Mouse (Mus musculus) B cell, adult 2 months (primary cell): ENCODE data around the gene Fgd5.
A peak's percentile ranks its signal among the peaks of the same experiment; 100 is the strongest.

ENCODE experiments used
- DNase-seq, 2 experiments: peaks; one replicate each; pipeline ENCODE4 v3.0.0; 2022

The Fgd5 gene

DNA sequence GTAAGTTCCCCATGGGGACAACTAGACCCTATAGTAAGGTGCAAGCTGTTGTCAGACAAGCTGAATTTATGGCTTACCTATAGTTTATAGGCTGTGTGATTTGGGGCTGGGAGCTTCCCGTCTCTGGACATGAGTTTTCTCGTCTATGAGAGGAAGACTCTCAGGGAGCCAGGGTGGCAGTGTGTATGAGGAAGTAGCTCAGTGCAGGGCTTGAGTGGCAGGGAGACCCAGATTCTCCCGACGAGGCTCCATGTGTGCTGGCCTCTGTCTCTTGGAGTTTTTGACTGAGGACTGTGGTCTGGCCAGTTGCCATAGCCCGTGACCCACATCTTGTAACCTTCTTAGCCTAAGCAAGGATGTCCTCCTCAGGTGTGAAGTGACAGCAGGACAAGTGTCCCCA, 33.7 kb downstream of the Fgd5 start:
- DNase-seq, result no peak

DNA sequence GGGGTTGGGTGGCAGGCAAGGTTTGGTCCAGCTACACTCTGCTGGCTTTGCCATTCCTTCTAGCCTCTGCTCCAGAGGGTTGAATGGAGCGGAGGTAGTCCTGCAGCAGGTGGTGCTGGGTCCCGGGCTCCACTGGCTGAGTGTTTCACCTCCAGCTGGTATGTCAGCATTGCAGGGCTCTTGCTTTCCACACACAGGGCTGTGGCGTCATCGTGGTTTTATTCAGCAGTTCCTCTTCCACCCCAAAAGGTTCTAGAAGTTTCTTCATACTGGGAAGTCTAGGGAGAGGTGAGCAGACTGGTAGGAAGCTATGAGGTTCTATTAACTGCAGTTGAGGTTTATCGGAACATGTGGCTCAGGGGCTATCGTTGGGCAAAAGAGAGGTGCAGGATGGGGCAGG, 34.4 kb downstream of the Fgd5 start:
- DNase-seq, result no peak

DNA sequence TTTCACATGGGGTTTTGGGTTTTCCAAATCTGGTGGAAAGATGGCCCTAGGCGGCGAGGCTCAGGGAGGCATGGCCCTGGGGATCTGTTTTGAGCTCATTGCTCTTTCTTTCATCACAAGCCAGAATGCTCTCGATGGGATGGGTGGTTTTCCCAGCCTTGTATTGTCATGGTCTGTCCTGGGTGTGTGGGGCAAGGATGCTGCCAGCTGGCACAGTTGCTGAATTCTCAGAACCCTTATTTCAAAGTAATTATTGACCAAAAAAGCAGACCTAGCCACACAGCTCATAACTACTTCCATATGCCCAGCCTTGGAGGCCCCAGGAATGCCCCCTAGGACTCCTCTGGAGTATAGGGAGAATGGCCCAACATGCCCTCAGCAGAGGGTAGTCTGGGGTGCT, 34.9 kb downstream of the Fgd5 start:
- no peak for DNase-seq

DNA sequence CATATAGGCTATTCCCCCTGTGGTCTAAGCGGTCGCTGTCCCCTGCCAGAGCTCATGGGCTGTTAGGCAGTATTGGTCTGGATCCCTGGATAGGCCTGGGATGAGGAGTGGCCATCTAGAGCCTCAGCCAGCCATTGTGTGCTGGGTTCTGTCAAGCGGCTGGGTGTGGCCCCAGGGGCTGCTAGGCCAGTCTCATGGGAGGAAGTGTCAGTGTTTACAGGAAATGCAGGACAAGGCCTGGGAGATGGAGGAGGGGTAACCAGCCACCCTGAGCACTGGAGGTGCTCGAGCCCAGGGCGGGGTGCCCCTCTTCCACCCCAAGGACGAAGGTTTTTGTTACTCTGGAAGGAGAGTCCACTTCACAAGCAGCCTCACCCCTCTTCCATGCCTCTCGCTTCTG, 36.3 kb downstream of the Fgd5 start:
- DNase-seq, result no peak

DNA sequence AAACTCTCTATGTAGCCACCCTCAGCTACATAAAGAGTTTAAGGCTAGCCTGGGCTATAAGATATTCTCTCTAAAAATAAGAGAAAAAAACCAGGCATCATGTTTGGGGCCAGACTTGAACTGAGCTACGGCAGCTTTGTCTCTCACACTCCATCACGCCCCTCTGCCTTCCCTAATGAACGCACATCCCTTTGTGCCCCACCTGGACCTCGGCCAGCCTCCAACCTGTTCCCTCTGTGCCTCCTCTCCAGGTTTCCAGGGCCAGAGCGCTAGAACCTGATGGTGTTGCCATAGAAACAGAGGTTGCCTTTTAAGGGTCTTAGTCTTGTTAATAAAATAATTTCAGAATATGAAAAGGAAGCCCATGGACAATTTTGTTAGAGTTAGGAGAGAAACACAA, 37.2 kb downstream of the Fgd5 start:
- no peak for DNase-seq

DNA sequence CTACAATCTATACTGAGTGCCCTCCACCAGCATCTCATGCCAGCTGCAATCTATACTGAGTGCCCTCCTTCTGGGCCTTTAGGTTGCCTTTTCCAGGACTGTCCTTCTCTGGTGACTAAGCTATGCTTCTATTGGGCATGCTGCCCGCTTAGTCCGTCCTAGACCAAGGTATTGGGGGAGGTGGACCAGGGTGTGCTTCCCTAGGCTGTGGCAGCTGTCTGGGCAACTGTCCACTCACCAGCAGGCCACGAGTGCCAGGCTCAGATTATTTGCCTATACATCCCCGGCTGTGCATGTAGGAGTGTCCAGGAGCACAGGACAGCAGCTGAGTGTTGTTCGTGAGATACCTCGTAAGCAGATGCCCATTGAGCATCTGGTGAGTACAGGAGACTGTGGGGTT, 38.1 kb downstream of the Fgd5 start:
- no peak for DNase-seq

DNA sequence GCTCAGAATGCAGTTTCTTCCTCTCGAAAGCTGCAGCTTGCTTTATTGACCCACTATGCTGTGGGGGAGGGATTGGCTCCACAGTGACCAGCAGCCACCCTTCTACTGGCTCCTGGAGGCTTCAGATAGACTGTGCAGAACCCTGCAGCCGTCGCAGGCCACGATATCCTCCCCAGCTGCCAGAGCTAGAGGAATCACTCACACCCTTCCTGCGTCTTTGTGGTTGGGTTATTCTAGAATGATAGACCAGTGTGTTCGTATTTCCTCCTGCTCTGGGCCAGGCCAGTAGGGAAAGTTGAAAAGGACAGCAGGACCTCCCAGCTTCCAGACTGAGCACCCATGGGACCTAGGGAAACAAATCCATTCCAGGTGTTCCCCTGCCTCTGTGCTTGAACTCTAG, 39.7 kb downstream of the Fgd5 start:
- DNase-seq, result no peak

DNA sequence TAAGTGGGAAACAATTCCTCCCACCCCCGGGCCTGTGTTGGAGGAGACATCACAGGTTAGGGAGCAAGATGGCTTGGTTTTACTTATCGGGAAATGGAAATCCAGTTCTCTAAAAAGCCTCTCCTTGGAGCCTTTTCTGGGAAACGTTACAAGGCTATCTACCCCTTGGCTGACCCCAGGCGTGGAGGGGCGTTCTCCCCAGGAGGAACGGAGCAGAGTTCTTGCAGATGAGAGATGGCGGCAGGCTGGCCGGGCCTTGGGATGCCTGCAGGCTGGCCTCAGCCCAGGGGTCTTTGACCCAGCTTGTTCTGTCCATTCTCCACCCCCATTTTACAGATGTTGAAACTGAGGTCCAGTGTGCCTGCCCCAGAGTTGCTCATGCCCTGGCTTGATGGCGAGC, 42.4 kb downstream of the Fgd5 start:
- DNase-seq, result no peak

DNA sequence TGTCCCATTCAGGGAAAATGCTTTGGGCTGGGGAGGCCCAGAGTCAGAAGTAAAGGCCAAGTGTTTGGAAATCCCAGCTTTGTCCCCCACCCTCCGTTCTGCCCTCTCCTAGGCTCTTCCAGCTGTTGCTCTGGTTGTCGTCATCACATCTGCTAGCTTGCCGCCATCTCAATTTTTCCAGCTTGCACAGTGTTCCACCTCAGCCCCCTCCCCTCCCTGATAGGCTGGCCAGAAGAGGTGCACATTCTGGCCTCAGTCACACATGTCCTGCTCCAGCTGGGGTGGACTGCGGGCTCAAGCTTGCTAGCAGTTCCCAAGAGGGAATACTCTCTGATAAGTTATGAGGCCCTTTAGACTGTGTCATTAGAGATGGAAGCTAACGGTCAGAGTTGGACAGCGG, 42.8 kb downstream of the Fgd5 start:
- DNase-seq, result no peak

DNA sequence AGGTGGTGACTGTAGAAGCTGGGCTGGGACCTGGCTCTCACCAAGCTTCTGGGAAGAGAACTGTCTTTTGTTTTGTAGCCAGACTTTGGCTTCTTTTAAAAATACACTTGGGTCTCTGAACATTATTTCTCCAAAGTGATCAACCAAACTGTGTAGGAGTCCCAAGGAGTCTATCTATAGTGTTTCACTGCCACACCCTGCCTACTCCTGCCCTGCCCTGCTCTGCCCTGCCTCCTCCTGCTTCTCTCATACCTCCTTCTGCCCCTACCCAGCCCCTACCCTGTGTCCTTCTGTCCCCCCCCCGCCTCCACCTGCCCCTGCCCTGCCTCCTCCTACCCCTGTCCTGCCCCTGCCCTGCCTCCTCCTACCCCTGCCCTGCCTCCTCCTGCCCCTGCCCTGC, 46.6 kb downstream of the Fgd5 start:
- DNase-seq, result no peak

DNA sequence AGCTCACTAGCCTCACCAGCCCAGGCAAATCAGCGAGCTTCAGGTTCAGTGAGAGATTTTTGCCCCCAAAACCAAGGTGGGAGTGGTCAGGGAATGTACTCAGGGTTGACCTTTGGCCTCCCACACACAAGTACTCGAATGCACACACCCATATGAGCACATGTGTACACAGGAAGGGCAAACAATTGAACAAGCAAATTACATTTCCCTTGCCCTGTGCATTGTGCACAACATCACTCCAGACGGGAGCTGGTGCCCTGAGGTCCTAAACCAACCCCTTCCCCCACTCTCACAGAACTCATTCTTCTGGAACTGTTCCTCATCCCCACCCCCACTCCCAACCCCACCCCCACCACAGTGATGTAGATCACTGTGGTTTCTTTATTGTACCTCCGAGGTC, 48.7 kb downstream of the Fgd5 start:
- no peak for DNase-seq

DNA sequence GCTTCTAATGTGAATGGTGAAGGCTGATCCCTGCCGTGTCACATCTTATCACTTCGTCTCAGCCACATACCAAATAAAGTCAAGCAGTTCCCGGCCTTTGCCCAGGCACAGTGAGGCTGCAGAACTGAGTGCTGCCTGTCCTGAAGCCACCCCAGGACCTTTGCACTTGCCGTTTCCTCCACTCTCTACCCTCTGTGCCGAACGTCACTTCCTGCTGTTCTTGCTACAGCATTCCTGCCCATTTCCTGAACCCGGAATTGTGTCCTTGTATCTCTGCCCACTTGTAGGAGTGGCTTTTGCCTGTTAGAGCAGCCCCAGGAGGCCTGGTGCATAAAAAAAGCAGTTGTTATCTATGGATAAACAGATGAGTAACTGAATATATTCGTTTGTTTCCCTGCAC, 52.0 kb downstream of the Fgd5 start:
- DNase-seq, result no peak

DNA sequence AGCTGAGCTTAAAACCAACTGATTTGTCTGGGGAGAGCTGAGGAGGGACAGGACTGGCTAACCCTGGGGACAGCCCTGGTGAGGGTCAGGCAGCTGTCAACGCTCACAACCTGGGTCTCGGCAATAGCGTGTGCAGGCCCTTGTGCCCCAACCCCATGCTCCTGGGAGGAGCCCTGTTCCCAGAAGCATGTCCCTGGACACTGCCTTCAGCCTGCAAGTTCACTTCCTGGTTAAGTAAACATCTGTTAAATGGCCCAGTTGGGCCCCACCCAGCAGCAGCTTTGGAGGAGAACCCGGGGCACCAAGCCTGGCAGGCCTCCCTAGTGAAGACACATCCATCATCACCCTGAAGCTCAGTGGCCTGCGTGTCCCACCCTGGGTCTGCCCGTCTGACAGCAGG, 56.0 kb downstream of the Fgd5 start:
- DNase-seq, result no peak

DNA sequence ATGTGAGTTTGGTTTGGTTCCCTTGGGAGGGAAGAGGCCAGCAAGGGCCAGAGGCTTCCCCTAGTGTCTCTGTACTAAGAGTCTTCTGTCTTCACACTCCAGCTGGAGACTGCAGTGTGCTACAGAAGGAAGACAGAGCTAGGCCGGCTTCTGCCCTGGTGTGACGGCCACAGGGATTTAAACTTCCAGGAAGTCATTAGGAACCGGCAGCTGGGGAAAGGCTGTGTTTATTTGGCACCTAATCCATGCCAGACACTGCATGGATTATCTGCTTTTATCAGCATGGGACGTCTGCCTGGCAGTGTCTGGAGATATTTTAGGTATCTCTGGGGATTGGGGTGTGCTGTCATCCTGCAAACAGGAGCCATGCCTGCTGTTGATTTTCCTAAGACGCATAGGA, 57.7 kb downstream of the Fgd5 start:
- DNase-seq, result no peak

DNA sequence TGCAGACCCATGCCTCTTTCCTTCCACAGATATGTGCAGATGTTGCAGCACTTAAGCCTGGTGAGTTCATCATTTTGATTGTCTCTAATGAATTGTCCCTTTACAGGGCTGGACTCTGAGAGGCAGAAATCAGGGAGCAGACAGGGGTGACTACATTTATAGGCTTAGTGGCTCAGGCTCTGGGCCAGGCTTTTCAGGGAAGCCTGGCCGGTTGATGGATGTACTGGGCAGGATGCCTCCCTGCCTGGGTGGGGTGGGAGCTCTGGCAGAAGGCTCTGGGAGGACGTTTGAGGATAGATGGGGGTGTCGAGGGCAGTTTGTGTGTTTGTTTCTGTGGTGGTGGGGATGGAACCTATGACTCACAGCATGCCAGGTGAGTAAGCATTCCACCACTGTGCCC, 59.5 kb downstream of the Fgd5 start:
- no peak for DNase-seq

DNA sequence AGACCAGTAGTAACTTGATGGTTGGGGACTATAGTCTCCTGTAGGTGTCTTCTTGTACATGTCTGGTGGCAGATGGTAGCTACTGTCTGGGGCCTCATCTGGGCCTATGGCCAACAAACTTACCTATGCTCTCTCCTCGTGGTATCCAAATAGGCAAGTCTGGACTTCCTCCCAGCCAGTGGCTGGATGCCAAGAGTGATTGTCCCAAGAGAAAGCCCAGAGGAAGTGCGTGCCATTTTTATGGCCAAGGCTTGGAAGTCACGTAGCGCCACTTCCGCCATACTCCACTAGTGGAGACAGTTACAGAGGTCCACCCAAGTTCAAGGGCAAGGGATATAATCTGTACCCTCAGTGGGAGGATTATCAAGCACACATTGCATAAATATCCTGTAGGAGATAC, 62.6 kb downstream of the Fgd5 start:
- no peak for DNase-seq

DNA sequence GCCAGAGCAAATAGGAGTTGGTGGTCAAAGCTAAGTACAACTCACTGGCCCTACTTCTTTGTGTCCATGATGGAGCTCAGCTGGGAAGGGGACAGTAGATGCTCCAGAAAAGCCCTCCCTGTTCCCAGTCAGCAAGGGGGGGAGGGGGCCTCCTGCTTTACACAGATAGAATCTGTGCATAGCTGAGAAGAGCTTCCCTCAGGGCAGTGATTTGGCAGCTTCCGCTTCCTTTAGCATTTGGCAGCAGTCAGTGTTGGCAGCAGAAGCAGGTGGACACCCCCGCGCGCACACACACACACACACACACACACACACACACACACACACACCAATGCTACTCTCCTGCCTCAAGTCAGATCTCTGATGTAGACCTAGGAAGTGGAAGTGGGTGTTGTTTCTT, 63.4 kb downstream of the Fgd5 start:
- no peak for DNase-seq

DNA sequence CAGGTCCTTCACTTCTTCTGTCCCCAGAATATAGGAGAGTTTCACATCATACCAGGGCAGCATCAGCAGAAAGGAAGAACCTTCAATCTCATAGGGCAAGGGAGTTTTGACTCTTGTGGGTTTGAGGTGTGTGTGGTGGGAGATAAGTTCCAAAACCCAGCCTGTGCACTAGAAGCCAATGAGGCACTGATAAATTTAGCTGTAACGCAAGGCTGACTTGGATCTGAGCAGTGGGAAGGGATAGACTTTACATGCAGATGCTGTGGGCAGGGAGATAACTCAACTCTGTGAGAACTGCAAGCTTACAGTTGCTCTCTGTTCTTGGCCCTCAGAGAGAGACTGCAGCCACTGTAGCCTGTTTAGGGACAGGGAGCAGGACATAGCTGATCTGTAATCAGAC, 64.2 kb downstream of the Fgd5 start:
- DNase-seq, result no peak

DNA sequence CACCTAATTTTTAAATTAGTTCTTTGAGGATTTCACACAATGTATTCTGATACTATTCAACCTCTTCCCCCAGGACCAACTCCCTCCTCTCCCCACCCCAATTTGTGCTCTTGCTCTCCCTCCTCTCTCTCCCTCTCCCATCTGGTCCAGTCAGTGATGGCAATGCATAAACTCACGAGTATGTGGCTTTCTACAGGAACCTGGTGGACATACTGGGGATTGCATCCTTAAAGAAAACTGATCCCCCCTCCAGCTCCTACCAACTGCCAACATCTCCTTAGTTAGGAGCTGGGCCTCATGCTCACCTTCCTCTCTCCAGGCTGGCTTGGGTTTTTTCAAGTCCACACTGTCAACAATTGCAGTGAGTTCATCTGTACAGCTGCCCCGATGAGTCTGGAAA, 79.1 kb downstream of the Fgd5 start:
- no peak for DNase-seq

DNA sequence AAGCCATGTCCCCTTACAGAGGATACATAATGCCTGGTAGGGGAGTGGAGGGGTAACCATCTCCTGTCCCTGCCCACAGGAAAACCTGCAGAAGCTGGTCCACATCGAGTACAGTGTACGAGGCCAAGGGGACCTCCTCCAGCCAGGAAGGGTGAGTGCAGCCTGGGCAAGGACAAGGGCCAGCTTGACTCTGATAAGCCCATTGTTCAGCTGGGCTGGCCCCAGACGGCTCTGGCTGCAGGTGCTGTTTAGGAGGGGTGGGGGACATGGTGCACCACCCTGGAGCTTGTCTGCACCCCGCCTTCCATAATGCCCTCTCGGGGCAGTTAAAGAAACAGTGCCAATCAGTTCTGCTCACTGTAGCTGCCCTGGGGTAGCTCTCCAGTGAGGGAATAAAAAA, 83.0 kb downstream of the Fgd5 start:
- no peak for DNase-seq

DNA sequence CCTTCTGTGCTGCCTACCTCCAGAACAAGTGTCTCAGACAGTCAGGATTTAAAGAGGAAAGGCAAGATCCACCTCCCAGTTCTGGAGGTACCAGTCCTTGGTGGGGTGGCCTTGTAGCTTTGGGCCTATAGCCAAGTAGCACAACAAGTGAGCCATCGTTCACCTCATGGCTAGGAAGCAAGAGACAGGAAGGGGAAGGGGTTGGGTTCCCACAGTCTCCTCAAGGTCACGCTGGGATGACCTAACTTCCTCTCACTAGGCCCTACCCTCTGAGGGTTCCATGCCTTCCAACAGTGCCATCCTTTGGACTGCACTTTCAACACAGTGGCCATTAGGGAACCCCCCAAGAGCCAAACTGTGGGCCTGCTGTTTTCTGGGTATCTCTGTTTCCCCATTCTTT, 84.8 kb downstream of the Fgd5 start:
- no peak for DNase-seq

DNA sequence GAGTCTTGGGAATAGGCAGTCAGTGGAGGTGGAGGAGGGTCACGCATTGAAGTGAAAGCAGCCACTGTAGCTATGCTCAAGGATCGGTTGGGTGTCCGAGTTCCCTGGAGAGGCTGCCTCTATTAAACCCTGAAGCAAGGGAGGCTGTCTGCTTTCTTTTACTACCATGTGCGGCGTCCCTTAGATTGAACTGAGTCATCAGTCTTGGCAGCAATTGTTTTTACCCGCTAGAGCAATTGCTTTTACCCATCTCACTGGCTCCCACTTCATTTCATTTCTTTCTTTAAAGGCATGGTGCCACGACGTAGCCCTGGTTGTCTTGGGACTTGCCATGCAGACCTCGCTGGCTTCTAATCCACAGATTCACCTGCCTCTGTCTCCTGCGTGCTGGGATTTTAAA, 85.4 kb downstream of the Fgd5 start:
- DNase-seq, result no peak

DNA sequence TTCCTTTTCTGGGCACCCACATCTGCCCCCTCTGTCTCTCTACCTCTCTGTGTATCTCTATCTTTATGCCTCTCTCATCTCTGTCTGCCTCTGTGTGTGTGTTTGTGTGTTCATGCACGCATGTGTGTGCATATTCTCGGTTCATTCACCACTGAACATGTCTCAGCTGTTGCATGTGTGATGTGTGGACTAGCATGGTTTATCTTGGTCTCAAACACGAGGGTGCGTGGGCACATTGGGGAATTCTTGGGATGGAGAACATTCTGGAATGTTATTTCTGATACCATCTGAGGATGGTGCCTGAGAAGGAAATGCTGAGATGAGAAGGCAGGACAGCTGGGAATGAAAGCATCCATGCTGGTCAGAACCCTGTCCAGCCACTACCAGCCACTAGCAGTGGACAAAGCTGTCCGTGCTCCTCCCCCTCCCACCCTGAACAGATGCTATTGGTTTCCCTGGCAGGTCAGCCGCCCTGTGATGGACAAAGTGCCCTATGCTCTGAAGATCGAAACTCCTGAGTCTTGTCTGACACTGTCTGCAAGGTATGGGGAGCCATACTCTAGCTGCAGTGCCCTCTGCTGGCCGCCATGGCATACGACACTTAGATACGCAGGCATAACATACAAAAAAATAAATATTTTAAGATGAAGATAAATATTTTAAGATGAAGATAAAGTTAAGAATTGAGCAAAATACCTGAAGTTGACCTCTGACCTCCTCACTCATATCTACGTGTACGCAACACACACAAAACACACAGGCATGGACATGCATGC, 87.2 kb downstream of the Fgd5 start:
- peak; percentile 45 to 47 for DNase-seq

DNA sequence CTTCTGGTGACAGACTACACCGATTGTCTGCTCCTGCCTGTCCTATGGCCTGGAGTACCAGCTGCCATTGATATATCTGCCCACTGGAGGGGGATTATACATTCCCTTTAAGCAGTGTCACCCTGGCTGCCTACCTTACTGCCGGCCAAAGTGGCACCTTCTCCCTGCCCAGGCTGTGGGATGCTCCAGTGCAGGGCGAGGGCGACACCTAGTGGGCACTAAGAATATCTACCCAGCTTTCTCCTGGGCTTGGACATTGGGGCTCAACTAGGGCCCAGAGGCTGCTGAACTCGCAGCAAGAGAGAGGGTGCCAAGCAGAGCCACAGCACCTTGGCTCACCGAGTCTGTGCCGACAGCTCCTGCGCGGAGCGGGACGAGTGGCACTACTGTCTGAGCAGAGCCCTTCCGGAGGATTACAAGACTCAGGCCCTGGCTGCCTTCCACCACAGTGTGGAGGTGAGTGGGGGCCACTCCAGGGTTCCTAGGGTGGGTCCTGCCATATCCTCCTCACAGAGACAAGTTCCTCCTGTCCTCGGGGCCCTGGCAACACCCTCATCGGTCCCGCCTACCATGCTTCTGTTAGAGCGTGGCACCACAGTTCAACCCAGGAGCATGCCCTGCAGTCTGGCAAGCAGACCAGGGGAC, 88.6 kb downstream of the Fgd5 start:
- peak; percentile 76 to 77 for DNase-seq
